34 mouse cellular contexts compared by ENCODE assay signal in the genomic region with DNA sequence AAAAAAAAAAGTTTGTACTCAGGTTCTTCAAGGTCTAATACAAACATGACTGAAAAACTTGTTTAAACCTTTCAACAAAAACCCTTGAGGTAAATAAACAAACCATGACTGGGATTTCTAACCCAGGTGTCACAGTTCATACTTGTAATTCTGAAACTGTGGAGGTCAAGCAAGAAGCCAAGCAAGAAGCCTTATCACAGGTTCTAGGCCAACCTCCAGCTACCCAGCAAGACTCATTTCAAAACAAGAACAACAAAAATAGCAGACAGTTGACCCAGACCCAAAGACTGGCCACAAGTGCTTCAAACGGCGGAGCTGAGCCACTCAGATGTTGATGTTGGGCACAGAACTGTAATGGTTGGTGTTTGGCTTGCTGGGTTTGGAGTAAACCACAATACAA. TPM values are rescaled to one million over a fixed set of nuclear protein-coding genes. Genes with fewer than 3 reads are reported as not detected.
DNase-seq lines count a peak whose midpoint lies in the region; ATAC-seq and TF ChIP-seq lines count a peak whose summit lies in the region.
"Had no signal": no experiment of that assay in that cellular context is flagged by ENCODE, and none has a peak within 500 bp of the region (broad histone marks: within the 10 kb centered on the region; RNA-seq: fewer than 3 reads in every experiment).

No protein-coding gene starts in this region.

- TF ChIP-seq POLR2A in CH12.LX (IDR thresholded peaks at IDR 0.05; ENCODE audit: low read depth, low read length): no peak
- TF ChIP-seq POLR2A in ES-Bruce4 (IDR thresholded peaks at IDR 0.05; ENCODE audit: insufficient read depth, low read length): no peak

- ATAC-seq in midbrain, embryonic 11.5 days (ENCODE audit: low FRiP score): no peak
- ATAC-seq in midbrain, embryonic 16.5 days: no peak
- ATAC-seq: activated CD4-positive, CD25-positive, alpha-beta regulatory T cell, adult 4 months; CD4-positive, CD25-positive, alpha-beta regulatory T cell, adult 4 months; forebrain, embryonic 14.5 days; forebrain, embryonic 16.5 days; Patski had no signal

- no peaks in the 10 kb centered on the region for H3K4me1 ChIP-seq in midbrain, embryonic 11.5 days (ENCODE audit: control insufficient read depth, insufficient read depth, low read length)
- H3K4me1 ChIP-seq in midbrain, embryonic 16.5 days (ENCODE audit: control insufficient read depth, insufficient read depth, low read length): no peaks in the 10 kb centered on the region
- peaks cover 3 to 43% of the 10 kb centered on the region in 2 experiments; a peak in 2 of 4 replicates for H3K4me1 ChIP-seq in CH12.LX (ENCODE audit: control insufficient read depth in 1 of 2, insufficient read depth in 2 of 2)
- peaks cover 4% of the 10 kb centered on the region for H3K4me1 ChIP-seq in ES-Bruce4 (ENCODE audit: control insufficient read depth, insufficient read depth, low read length)
- H3K4me1 ChIP-seq: embryonic facial prominence, embryonic 13.5 days; embryonic facial prominence, embryonic 15.5 days; forebrain, embryonic 10.5 days; forebrain, embryonic 12.5 days had no signal

- peak; percentile 37 for DNase-seq in midbrain, embryonic 11.5 days (ENCODE audit: low spot score, missing footprints)
- DNase-seq in CH12.LX (ENCODE audit: extremely low read depth): peak; percentile 71
- DNase-seq in induced T-regulatory cell, adult 2 months (ENCODE audit: low read depth): peak; percentile 22
- no peak for DNase-seq in natural killer cell, adult 2 months (ENCODE audit: low spot score in 2 of 2)
- no peak for DNase-seq in right cerebral cortex, postnatal 10 days (ENCODE audit: low spot score in 2 of 2)
- DNase-seq in retina, postnatal 1 day: no peak
- DNase-seq: adrenal gland, adult 8-10 months; adrenal gland, postnatal 14 days; B cell, adult 2 months; cerebellum, adult 11 months; cerebellum, adult 18-20 months; cerebellum, adult 8-10 months; cerebellum, adult 9-11 months; cerebellum, postnatal 14 days; cerebellum, postnatal 36 days; embryo, embryonic 11 days had no signal

- no peak for TF ChIP-seq CTCF in CH12.LX (conservative IDR thresholded peaks at IDR 0.05 in 1 of 2, IDR thresholded peaks at IDR 0.05 in 1 of 2; ENCODE audit: low read depth in 2 of 2, low read length in 2 of 2)
- TF ChIP-seq CTCF in ES-Bruce4 (IDR thresholded peaks at IDR 0.05; ENCODE audit: low read depth, low read length): no peak

- no peak; the same call in 1 of the 2 replicates for TF ChIP-seq RAD21 in CH12.LX (IDR thresholded peaks at IDR 0.05; ENCODE audit: low read depth, low read length)

- TF ChIP-seq EP300 in CH12.LX (IDR thresholded peaks at IDR 0.05; ENCODE audit: low read length) (peak; percentile 90), ES-Bruce4 (IDR thresholded peaks at IDR 0.05; ENCODE audit: insufficient read depth, low read depth, low read length) (no peak)

- H3K9ac ChIP-seq in midbrain, embryonic 11.5 days (ENCODE audit: low read length): no peak overlapping the region
- no peak overlapping the region for H3K9ac ChIP-seq in midbrain, embryonic 16.5 days (ENCODE audit: low read depth, low read length)
- peak overlapping the region; percentile 53 for H3K9ac ChIP-seq in CH12.LX (ENCODE audit: insufficient read depth, low read depth)
- peak overlapping the region; percentile 65 for H3K9ac ChIP-seq in ES-Bruce4 (ENCODE audit: low read depth, poor library complexity, severe bottlenecking)
- H3K9ac ChIP-seq: embryonic facial prominence, embryonic 13.5 days; embryonic facial prominence, embryonic 15.5 days; forebrain, embryonic 12.5 days had no signal

- H3K4me3 ChIP-seq in midbrain, embryonic 11.5 days (ENCODE audit: low read depth, low read length): no peak overlapping the region
- H3K4me3 ChIP-seq in midbrain, embryonic 16.5 days (ENCODE audit: low read depth, low read length): no peak overlapping the region
- H3K4me3 ChIP-seq in CH12.LX (replicated peaks in 1 of 3; ENCODE audit: low read depth in 2 of 3, low read length in 2 of 3, poor library complexity in 1 of 3) (peak overlapping the region in 1 of 3 experiments; percentile 35), ES-Bruce4 (ENCODE audit: low read depth, low read length) (no peak overlapping the region)
- H3K4me3 ChIP-seq: embryonic facial prominence, embryonic 13.5 days; embryonic facial prominence, embryonic 15.5 days; erythroblast, embryonic 14.5 days; forebrain, embryonic 10.5 days; forebrain, embryonic 12.5 days had no signal

- H3K36me3 ChIP-seq in midbrain, embryonic 11.5 days (ENCODE audit: control insufficient read depth, insufficient read depth, low read length): no peaks in the 10 kb centered on the region
- no peaks in the 10 kb centered on the region for H3K36me3 ChIP-seq in midbrain, embryonic 16.5 days (ENCODE audit: control insufficient read depth, insufficient read depth, low read length)
- H3K36me3 ChIP-seq in CH12.LX (replicated peaks in 1 of 2; ENCODE audit: control insufficient read depth in 1 of 2, insufficient read depth in 1 of 2, low read length in 1 of 2): no peaks in the 10 kb centered on the region
- H3K36me3 ChIP-seq in ES-Bruce4 (ENCODE audit: control insufficient read depth, insufficient read depth, low read length, poor library complexity, severe bottlenecking): no peaks in the 10 kb centered on the region
- H3K36me3 ChIP-seq: embryonic facial prominence, embryonic 13.5 days; embryonic facial prominence, embryonic 15.5 days; forebrain, embryonic 10.5 days; forebrain, embryonic 12.5 days; G1E had no signal

- no peak overlapping the region for H3K27ac ChIP-seq in midbrain, embryonic 11.5 days (ENCODE audit: low read depth, low read length)
- no peak overlapping the region for H3K27ac ChIP-seq in midbrain, embryonic 16.5 days (ENCODE audit: low read length)
- H3K27ac ChIP-seq in CH12.LX (ENCODE audit: insufficient read depth, low read depth) (peak overlapping the region; percentile 84), ES-Bruce4 (ENCODE audit: insufficient read depth, low read length) (peak overlapping the region; percentile 100)
- H3K27ac ChIP-seq: embryonic facial prominence, embryonic 13.5 days; embryonic facial prominence, embryonic 15.5 days; forebrain, embryonic 10.5 days; forebrain, embryonic 12.5 days had no signal

- in situ Hi-C loops in CH12.LX (cut with MboI; ENCODE audit: low pct_ligation_motif_present, low pct_unique_long_range_greater_than_20kb, low sequenced_read_pairs): loop anchor here (10.0 kb wide), 1 partner anchor 80 kb away; no protein-coding TSS in a partner anchor

- H3K4me2 ChIP-seq in midbrain, embryonic 11.5 days: no peak overlapping the region
- no peak overlapping the region for H3K4me2 ChIP-seq in midbrain, embryonic 16.5 days (ENCODE audit: low read length)
- peak overlapping the region; percentile 50; the same call in 1 of the 2 replicates for H3K4me2 ChIP-seq in CH12.LX (ENCODE audit: insufficient read depth, low read depth, poor library complexity, severe bottlenecking)
- H3K4me2 ChIP-seq: embryonic facial prominence, embryonic 13.5 days; embryonic facial prominence, embryonic 15.5 days; forebrain, embryonic 12.5 days had no signal

- dilution Hi-C loops in CH12.LX (cut with MboI; ENCODE audit: extremely low pct_ligation_motif_present, extremely low pct_unique_long_range_greater_than_20kb, low sequenced_read_pairs): no loop called here

- peaks cover 2% of the 10 kb centered on the region for H3K27me3 ChIP-seq in midbrain, embryonic 11.5 days (ENCODE audit: control insufficient read depth, insufficient read depth, low read length)
- H3K27me3 ChIP-seq in midbrain, embryonic 16.5 days (ENCODE audit: control insufficient read depth, insufficient read depth, low read depth, low read length): peaks cover 2% of the 10 kb centered on the region; the same call in 1 of the 2 replicates
- H3K27me3 ChIP-seq in CH12.LX (replicated peaks) (no peaks in the 10 kb centered on the region), ES-Bruce4 (ENCODE audit: control insufficient read depth, insufficient read depth, low read length, poor library complexity, severe bottlenecking) (no peaks in the 10 kb centered on the region)

- H3K9me3 ChIP-seq in midbrain, embryonic 11.5 days (ENCODE audit: control insufficient read depth, low read length): no peaks in the 10 kb centered on the region
- no peaks in the 10 kb centered on the region for H3K9me3 ChIP-seq in midbrain, embryonic 16.5 days (replicated peaks; ENCODE audit: control insufficient read depth, low read length, poor library complexity, severe bottlenecking)
- H3K9me3 ChIP-seq in CH12.LX (replicated peaks; ENCODE audit: low read length) (no peaks in the 10 kb centered on the region), ES-Bruce4 (replicated peaks; ENCODE audit: control insufficient read depth, insufficient read depth, low read length, poor library complexity, severe bottlenecking) (no peaks in the 10 kb centered on the region)
- H3K9me3 ChIP-seq: embryonic facial prominence, embryonic 13.5 days; embryonic facial prominence, embryonic 15.5 days; forebrain, embryonic 10.5 days; forebrain, embryonic 12.5 days; G1E had no signal

- 85% methylated on average over 2 of the region's 2 CpGs for WGBS in midbrain, embryonic 11.5 days
- 95% methylated on average over 2 of the region's 2 CpGs for WGBS in midbrain, embryonic 16.5 days

- no peaks in the 10 kb centered on the region for H3K79me2 ChIP-seq in CH12.LX (replicated peaks; ENCODE audit: control insufficient read depth, extremely low read depth, insufficient read depth, poor library complexity, severe bottlenecking)

RNA-seq across cellular contexts. Expression of gene H2-M5, which starts 5.2 kb away (rescaled TPM):
- polyA plus RNA-seq in midbrain, embryonic 11.5 days (2014; fragmentation: Nextera tagmentation; extraction: Ambion mirVana): 0.41 and 0.67 TPM in 2 replicates
- 2.9 and 3.4 TPM in 2 replicates for polyA plus RNA-seq in midbrain, embryonic 16.5 days (2015; fragmentation: Nextera tagmentation; extraction: Ambion mirVana)
- total RNA-seq in CH12.LX (2012; rRNA removed): 0.84 and 1.1 TPM in 2 replicates
- 0.58 and 1.1 TPM in 2 replicates for total RNA-seq in CH12.LX (2014; rRNA removed)
- 2.2 and 3.6 TPM in 2 replicates for polyA plus RNA-seq in CH12.LX (2012; ENCODE audit: insufficient read length, low read depth)
- 12.6 and 13.2 TPM in 2 replicates for polyA plus RNA-seq in ES-Bruce4 (2011; ENCODE audit: insufficient read depth, insufficient read length, low read depth, missing spikeins)
- total RNA-seq: adrenal gland, adult 18-20 months; adrenal gland, postnatal 14 days; common myeloid progenitor, adult 5-6 weeks had no signal
- polyA plus RNA-seq: activated CD4-positive, CD25-positive, alpha-beta regulatory T cell, adult 4 months; CD4-positive, CD25-positive, alpha-beta regulatory T cell, adult 4 months; erythroblast, embryonic 14.5 days; G1E had no signal

RNA-seq across cellular contexts. Expression of gene Zfp57, which starts 6.4 kb away (rescaled TPM):
- 89.9 and 102 TPM in 2 replicates for polyA plus RNA-seq in midbrain, embryonic 11.5 days (2014; fragmentation: Nextera tagmentation; extraction: Ambion mirVana)
- polyA plus RNA-seq in midbrain, embryonic 16.5 days (2015; fragmentation: Nextera tagmentation; extraction: Ambion mirVana): 280 and 312 TPM in 2 replicates
- total RNA-seq in CH12.LX (2012; rRNA removed) (not detected in 2 replicates), CH12.LX (2014; rRNA removed) (not detected in 2 replicates)
- polyA plus RNA-seq in CH12.LX (2012; ENCODE audit: insufficient read length, low read depth) (0.10 and 0.26 TPM in 2 replicates), ES-Bruce4 (2011; ENCODE audit: insufficient read depth, insufficient read length, low read depth, missing spikeins) (223 and 254 TPM in 2 replicates)
- polyA plus RNA-seq: activated CD4-positive, CD25-positive, alpha-beta regulatory T cell, adult 4 months; CD4-positive, CD25-positive, alpha-beta regulatory T cell, adult 4 months; erythroblast, embryonic 14.5 days; G1E had no signal

RNA-seq across cellular contexts. Expression of gene 2410137M14Rik, which starts 13.5 kb away (rescaled TPM):
- polyA plus RNA-seq in midbrain, embryonic 11.5 days (2014; fragmentation: Nextera tagmentation; extraction: Ambion mirVana): 0.39 TPM in 1 of 2 replicates, not detected in the other
- 0.42 and 0.44 TPM in 2 replicates for polyA plus RNA-seq in midbrain, embryonic 16.5 days (2015; fragmentation: Nextera tagmentation; extraction: Ambion mirVana)
- not detected in 2 replicates for total RNA-seq in CH12.LX (2012; rRNA removed)
- total RNA-seq in CH12.LX (2014; rRNA removed): 0.31 TPM in 1 of 2 replicates, not detected in the other
- 0.40 TPM in 1 of 2 replicates, not detected in the other for polyA plus RNA-seq in CH12.LX (2012; ENCODE audit: insufficient read length, low read depth)
- 2.9 and 4.7 TPM in 2 replicates for polyA plus RNA-seq in ES-Bruce4 (2011; ENCODE audit: insufficient read depth, insufficient read length, low read depth, missing spikeins)
- total RNA-seq: adrenal gland, adult 18-20 months; adrenal gland, adult 8-10 months; adrenal gland, postnatal 14 days; adrenal gland, postnatal 4 days; common myeloid progenitor, adult 5-6 weeks had no signal
- polyA plus RNA-seq: activated CD4-positive, CD25-positive, alpha-beta regulatory T cell, adult 4 months; CD4-positive, CD25-positive, alpha-beta regulatory T cell, adult 4 months; embryonic facial prominence, embryonic 11.5 days; embryonic facial prominence, embryonic 13.5 days; embryonic facial prominence, embryonic 15.5 days; erythroblast, embryonic 14.5 days; forebrain, embryonic 10.5 days; forebrain, embryonic 12.5 days; forebrain, embryonic 14.5 days; G1E; Patski had no signal

RNA-seq across cellular contexts. Expression of gene Mog, which starts 28.7 kb away (rescaled TPM):
- 0.18 and 0.42 TPM in 2 replicates for polyA plus RNA-seq in midbrain, embryonic 11.5 days (2014; fragmentation: Nextera tagmentation; extraction: Ambion mirVana)
- 2.0 and 3.2 TPM in 2 replicates for polyA plus RNA-seq in midbrain, embryonic 16.5 days (2015; fragmentation: Nextera tagmentation; extraction: Ambion mirVana)
- not detected in 2 replicates for total RNA-seq in CH12.LX (2012; rRNA removed)
- not detected in 2 replicates for total RNA-seq in CH12.LX (2014; rRNA removed)
- not detected in 2 replicates for polyA plus RNA-seq in CH12.LX (2012; ENCODE audit: insufficient read length, low read depth)
- polyA plus RNA-seq in ES-Bruce4 (2011; ENCODE audit: insufficient read depth, insufficient read length, low read depth, missing spikeins): not detected in 2 replicates
- total RNA-seq: adrenal gland, adult 18-20 months; adrenal gland, adult 8-10 months; adrenal gland, postnatal 14 days; adrenal gland, postnatal 4 days; common myeloid progenitor, adult 5-6 weeks had no signal
- polyA plus RNA-seq: activated CD4-positive, CD25-positive, alpha-beta regulatory T cell, adult 4 months; brain, embryonic 14.5 days; CD4-positive, CD25-positive, alpha-beta regulatory T cell, adult 4 months; embryonic facial prominence, embryonic 15.5 days; erythroblast, embryonic 14.5 days; G1E had no signal

RNA-seq across cellular contexts. Expression of gene Znrd1as, which starts 36.1 kb away (rescaled TPM):
- 8.5 and 9.4 TPM in 2 replicates for polyA plus RNA-seq in midbrain, embryonic 11.5 days (2014; fragmentation: Nextera tagmentation; extraction: Ambion mirVana)
- polyA plus RNA-seq in midbrain, embryonic 16.5 days (2015; fragmentation: Nextera tagmentation; extraction: Ambion mirVana): 4.7 and 6.5 TPM in 2 replicates
- total RNA-seq in CH12.LX (2012; rRNA removed) (8.1 and 8.6 TPM in 2 replicates), CH12.LX (2014; rRNA removed) (8.5 and 8.6 TPM in 2 replicates)
- polyA plus RNA-seq in CH12.LX (2012; ENCODE audit: insufficient read length, low read depth) (9.3 and 13.0 TPM in 2 replicates), ES-Bruce4 (2011; ENCODE audit: insufficient read depth, insufficient read length, low read depth, missing spikeins) (29.6 and 30.5 TPM in 2 replicates)

Comparison
In these comparisons a context has a peak if more than half of its experiments do, and no peak if none do; other contexts are left out.
1. DNase-seq: peak in midbrain, embryonic 11.5 days (single experiment), CH12.LX (single experiment) and induced T-regulatory cell, adult 2 months (single experiment); none in natural killer cell, adult 2 months (0 of 2), right cerebral cortex, postnatal 10 days (0 of 2) and retina, postnatal 1 day (single experiment).
2. H3K27ac ChIP-seq: peak in CH12.LX (single experiment) and ES-Bruce4 (single experiment); none in midbrain, embryonic 11.5 days (single experiment) and midbrain, embryonic 16.5 days (single experiment).
3. H3K9ac ChIP-seq: peak in CH12.LX (single experiment) and ES-Bruce4 (single experiment); none in midbrain, embryonic 11.5 days (single experiment) and midbrain, embryonic 16.5 days (single experiment).
4. RNA of gene Zfp57, which starts 6.4 kb away (polyA plus RNA-seq): 280 to 312 TPM in midbrain, embryonic 16.5 days, 223 to 254 TPM in ES-Bruce4 and 89.9 to 102 TPM in midbrain, embryonic 11.5 days; 0.10 to 0.26 TPM in CH12.LX; every median in the first group is over 10 times any median in the second.